Mouse (Mus musculus) myocyte (in vitro differentiated cells): ENCODE data around the gene Glb1. TPM values are rescaled to one million over a fixed set of nuclear protein-coding genes. Genes with fewer than 3 reads are reported as not detected.

Source experiments
- H3K27me3 ChIP-seq: one replicate; pipeline ENCODE4 v1.6.1; 2011; ENCODE audit not compliant: control insufficient read depth, insufficient read depth, insufficient read length
- H3K36me3 ChIP-seq: one replicate; pipeline ENCODE4 v1.6.1; 2011; ENCODE audit not compliant: control insufficient read depth, insufficient read depth
- H3K4me2 ChIP-seq: one replicate; pipeline ENCODE4 v1.6.1; 2011; ENCODE audit warnings: low read depth, control low read depth
- H3K4me3 ChIP-seq: one replicate; pipeline ENCODE4 v1.5.1; 2011; ENCODE audit warnings: mild to moderate bottlenecking, control low read depth, moderate library complexity
- H3K79me2 ChIP-seq: one replicate; pipeline ENCODE4 v1.6.1; 2011; ENCODE audit not compliant: control insufficient read depth, insufficient read depth
- H3ac ChIP-seq: one replicate; pipeline ENCODE4 v1.6.1; 2011; ENCODE audit not compliant: control insufficient read depth, insufficient read length
- CEBPB ChIP-seq: IDR thresholded peaks from 2 replicates; pipeline ENCODE4 v1.6.1; 2011; ENCODE audit warnings: mild to moderate bottlenecking, moderate library complexity; ENCODE audit not compliant: poor library complexity, insufficient read depth, severe bottlenecking
- E2F4 ChIP-seq: IDR thresholded peaks from one replicate; pipeline ENCODE4 v1.6.1; 2011; ENCODE audit warnings: mild to moderate bottlenecking, control low read depth, moderate library complexity; ENCODE audit not compliant: insufficient read depth
- MAX ChIP-seq: IDR thresholded peaks from one replicate; pipeline ENCODE4 v1.6.1; 2011; ENCODE audit warnings: low read depth, mild to moderate bottlenecking, control low read depth
- MYOD1 ChIP-seq, 3 experiments: IDR thresholded peaks; one replicate each; pipeline ENCODE4 v1.6.1; 2011; ENCODE audit warnings: control low read depth in 2 of 3, low read depth in 2 of 3, mild to moderate bottlenecking in 2 of 3, moderate library complexity in 1 of 3; ENCODE audit not compliant: insufficient read length in 2 of 3, control insufficient read depth in 1 of 3
- MYOG ChIP-seq, 3 experiments: IDR thresholded peaks; one replicate each; pipeline ENCODE4 v1.6.1; 2011; ENCODE audit warnings: control low read depth in 2 of 3, low read depth in 2 of 3, mild to moderate bottlenecking in 2 of 3; ENCODE audit not compliant: insufficient read length in 2 of 3, control insufficient read depth in 1 of 3, insufficient read depth in 1 of 3
- POLR2A ChIP-seq: IDR thresholded peaks from one replicate; pipeline ENCODE4 v1.6.1; 2011; ENCODE audit warnings: low read depth, mild to moderate bottlenecking, control low read depth, moderate library complexity; ENCODE audit not compliant: insufficient read length
- POLR2AphosphoS2 ChIP-seq: IDR thresholded peaks from one replicate; pipeline ENCODE4 v1.6.1; 2011; ENCODE audit warnings: low read depth, control low read depth; ENCODE audit not compliant: insufficient read length
- REST ChIP-seq: IDR thresholded peaks from one replicate; pipeline ENCODE4 v1.6.1; 2011; ENCODE audit warnings: mild to moderate bottlenecking, control low read depth, moderate library complexity; ENCODE audit not compliant: insufficient read depth, insufficient read length
- SRF ChIP-seq: IDR thresholded peaks from one replicate; pipeline ENCODE4 v1.6.1; 2011; ENCODE audit warnings: low read depth; ENCODE audit not compliant: control insufficient read depth, insufficient read length
- TCF12 ChIP-seq: IDR thresholded peaks from one replicate; pipeline ENCODE4 v1.6.1; 2011; ENCODE audit warnings: mild to moderate bottlenecking, control low read depth; ENCODE audit not compliant: poor library complexity, insufficient read depth, severe bottlenecking
- TCF3 ChIP-seq: IDR thresholded peaks from one replicate; pipeline ENCODE4 v1.6.1; 2011; ENCODE audit warnings: low read depth, control low read depth; ENCODE audit not compliant: insufficient read length
- USF1 ChIP-seq: IDR thresholded peaks from one replicate; pipeline ENCODE4 v1.6.1; 2011; ENCODE audit warnings: low read depth, mild to moderate bottlenecking, control low read depth, moderate library complexity
- polyA plus RNA-seq: library from polyadenylated mRNA; unstranded; fragments of >200 nt; fragmentation: generic; extraction: Trizol; gene quantifications from one replicate; pipeline ENCODE4 v1.2.1, GENCODE M21; 2012; ENCODE audit warnings: missing spikeins

Gene Glb1
- polyA plus RNA-seq, 1 experiment, result 30.1 TPM

DNA sequence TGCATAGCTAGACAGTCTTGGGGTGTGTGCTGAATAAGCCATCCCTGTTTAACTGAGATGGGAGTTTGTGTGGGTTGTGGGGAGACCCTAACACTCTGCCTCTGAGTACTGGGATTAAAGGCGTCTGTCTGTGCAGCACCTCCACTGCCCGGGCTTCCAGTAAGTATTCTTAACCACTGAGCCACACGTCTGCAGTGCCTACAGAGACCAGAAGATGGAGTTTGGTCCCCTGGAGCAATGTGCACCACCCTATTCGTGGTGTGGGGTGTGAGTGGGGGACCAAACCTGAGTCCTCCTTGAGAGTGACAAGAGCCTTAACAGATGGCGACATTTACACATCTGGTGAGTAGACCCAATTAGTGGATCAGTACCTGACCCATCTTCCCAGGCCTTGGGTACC lies 121.2 kb downstream of the Glb1 start:
- TF ChIP-seq CEBPB (no peak), REST (no peak), E2F4 (no peak), MYOG (IDR thresholded peaks at IDR 0.05; ENCODE audit: control insufficient read depth in 1 of 3, insufficient read depth in 1 of 3, insufficient read length in 2 of 3, low read depth in 2 of 3) (no peak), POLR2AphosphoS2 (no peak), SRF (no peak), POLR2A (no peak), MAX (no peak), MYOD1 (IDR thresholded peaks at IDR 0.05; ENCODE audit: control insufficient read depth in 1 of 3, insufficient read length in 2 of 3, low read depth in 2 of 3) (no peak), TCF12 (no peak), USF1 (no peak), TCF3 (no peak)
- no peaks in the 10 kb centered on the region for H3K79me2 ChIP-seq
- no peaks in the 10 kb centered on the region for H3K27me3 ChIP-seq
- H3K4me3 ChIP-seq, result no peak overlapping the region
- no peak overlapping the region for H3K4me2 ChIP-seq
- H3ac ChIP-seq, result no peak overlapping the region
- H3K36me3 ChIP-seq, result no peaks in the 10 kb centered on the region

DNA sequence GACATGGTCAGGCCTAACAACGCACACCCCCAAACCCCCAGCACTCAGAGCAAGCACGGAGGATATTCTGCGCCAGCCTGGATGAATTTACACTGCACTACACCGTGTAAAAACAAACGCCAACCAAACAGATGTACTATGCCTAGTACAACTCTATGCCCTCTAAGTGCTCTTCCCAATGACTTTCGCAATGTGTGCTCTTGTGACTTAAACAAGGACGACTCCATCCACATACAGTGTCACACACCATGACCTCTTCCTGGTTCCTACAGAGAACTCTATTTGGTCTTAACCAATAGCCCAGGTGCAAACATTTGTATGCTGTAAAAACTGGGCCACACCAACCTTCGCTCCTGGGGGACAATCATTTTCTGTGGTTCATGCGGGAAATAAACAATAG lies 121.6 kb downstream of the Glb1 start:
- Histone ChIP-seq H3K36me3 (no peaks in the 10 kb centered on the region), H3ac (no peak overlapping the region), H3K27me3 (no peaks in the 10 kb centered on the region), H3K79me2 (no peaks in the 10 kb centered on the region), H3K4me3 (no peak overlapping the region), H3K4me2 (no peak overlapping the region)
- no peak for TF ChIP-seq TCF3
- TF ChIP-seq MYOD1 (IDR thresholded peaks at IDR 0.05; ENCODE audit: control insufficient read depth in 1 of 3, insufficient read length in 2 of 3, low read depth in 2 of 3), result no peak
- TF ChIP-seq REST, result no peak
- TF ChIP-seq POLR2AphosphoS2, result no peak
- no peak for TF ChIP-seq SRF
- no peak for TF ChIP-seq USF1
- no peak for TF ChIP-seq TCF12
- no peak for TF ChIP-seq MAX
- TF ChIP-seq POLR2A, result no peak
- TF ChIP-seq E2F4, result no peak
- no peak for TF ChIP-seq MYOG (IDR thresholded peaks at IDR 0.05; ENCODE audit: control insufficient read depth in 1 of 3, insufficient read depth in 1 of 3, insufficient read length in 2 of 3, low read depth in 2 of 3)
- no peak for TF ChIP-seq CEBPB

Other genes with a start within 250 kb of the Glb1 start
- not detected for gene Bcl2a1c, start 70.9 kb upstream of the Glb1 start, polyA plus RNA-seq
- 66.3 TPM for gene Crtap, start 10.4 kb upstream of the Glb1 start, polyA plus RNA-seq
- 1.7 TPM for gene Tmppe, start within 50 bp of the Glb1 start, polyA plus RNA-seq
- gene Ccr4, start 103.8 kb downstream of the Glb1 start, polyA plus RNA-seq, result not detected
- gene C130032M10Rik, start 114.6 kb downstream of the Glb1 start, polyA plus RNA-seq, result 0.06 TPM
- 0.01 TPM for gene Trim71, start 163.3 kb downstream of the Glb1 start, polyA plus RNA-seq
- 29.1 TPM for gene Cnot10, start 239.1 kb downstream of the Glb1 start, polyA plus RNA-seq